Mouse (Mus musculus) CD4-positive, CD25-positive, alpha-beta regulatory T cell, adult 4 months (primary cell): ENCODE results near the gene Slc29a1. TPM values are rescaled to one million over a fixed set of nuclear protein-coding genes. Genes with fewer than 3 reads are reported as not detected.
"Not testable (repeated sequence)": the region's sequence is repeated elsewhere in the genome, so short reads cannot be mapped to it uniquely, and the experiment has no call there.

Source experiments
- ATAC-seq: one replicate; pipeline ENCODE4 v1.8.0; 2017
- polyA plus RNA-seq, 2 experiments: library from polyadenylated mRNA; unstranded; fragments of 100-300 nt; shearing (Covaris generic); gene quantifications; one replicate each; pipeline ENCODE4 v1.2.1; 2017

Gene Slc29a1
- 100 to 1,000 TPM in 1 of 2 experiments, 10 to 100 TPM in 1; 88.0 to 154 TPM for polyA plus RNA-seq

DNA sequence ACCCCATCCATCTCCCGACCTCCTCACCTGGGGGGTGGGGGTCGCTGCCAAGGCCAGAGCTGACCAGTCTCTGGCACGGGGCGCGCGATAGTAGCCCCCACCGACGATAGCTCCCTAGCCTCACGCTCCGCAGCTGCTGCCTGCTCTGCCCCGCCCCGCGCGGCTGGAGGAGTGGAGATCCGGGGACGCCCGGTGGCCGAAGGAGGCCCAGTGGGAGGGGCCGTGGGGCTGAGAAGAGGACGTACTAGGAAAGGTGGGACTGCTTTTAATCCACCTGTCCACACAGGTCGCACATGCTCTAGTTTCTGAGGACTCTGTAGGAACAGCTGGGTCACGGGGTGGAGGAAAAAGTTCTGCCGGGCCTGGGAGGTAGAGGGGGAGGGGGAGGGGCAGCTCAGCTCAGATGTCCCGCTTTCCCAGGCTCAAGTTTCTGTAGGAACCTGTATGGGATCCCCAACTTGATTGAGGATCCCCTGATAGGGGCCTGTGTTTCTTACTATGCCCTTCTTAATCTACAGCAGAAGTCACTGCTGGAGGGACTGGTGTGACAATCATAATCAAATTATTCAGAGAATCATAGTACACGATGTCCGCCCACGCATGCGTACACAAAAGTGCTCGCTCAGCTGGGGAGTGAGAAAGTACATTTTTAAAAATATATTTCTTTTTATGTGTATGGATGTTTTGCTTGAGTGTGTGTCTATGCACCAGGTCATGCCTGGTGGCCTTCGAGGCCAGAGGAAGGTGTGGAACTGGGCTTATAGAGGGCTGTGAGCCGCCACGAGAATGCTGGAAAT lies at the start of gene Slc29a1:
Gene Slc29a1, minus strand, starts transcription at position 161 of the 797 bp plus-strand sequence.
- no peak for ATAC-seq

DNA sequence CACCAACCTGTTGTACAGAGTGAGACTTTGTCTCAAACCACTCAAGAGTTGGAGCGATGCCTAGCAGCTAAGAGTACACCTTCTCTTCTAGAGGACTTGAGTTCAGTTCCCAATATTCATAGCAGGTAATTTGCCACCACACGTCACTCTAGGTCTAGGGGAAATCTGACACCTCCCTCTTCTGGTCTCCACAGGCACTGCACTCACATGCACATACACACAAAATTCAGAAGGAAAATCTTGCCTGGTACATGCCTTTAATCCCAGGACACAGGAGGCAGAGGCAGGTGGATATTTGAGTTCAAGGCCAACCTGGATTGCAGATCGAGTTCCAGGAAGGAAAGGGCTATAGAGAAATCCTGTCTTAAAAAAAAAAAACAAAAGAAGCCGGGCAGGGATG lies 44.8 kb upstream of the Slc29a1 start:
- ATAC-seq, result no peak

DNA sequence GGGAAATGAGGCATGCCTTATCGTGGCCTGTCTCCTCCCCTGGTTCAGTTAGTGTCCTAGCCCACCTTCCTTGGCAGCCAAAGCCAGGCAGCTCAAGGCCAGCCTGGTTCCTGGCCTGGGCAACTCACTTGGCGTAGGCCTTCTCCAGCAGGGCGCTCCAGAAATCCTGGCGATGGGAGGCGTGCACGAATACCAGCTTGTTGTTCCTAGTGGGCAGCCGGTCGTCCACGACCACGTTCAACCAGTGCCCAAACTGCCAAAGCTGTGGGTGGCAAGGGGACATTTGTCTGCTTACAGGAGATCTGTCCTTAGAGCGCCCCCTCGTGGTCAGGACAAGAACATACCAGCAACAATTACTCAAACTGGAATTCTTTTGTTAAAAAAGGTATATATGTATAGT lies 43.3 kb upstream of the Slc29a1 start:
- peak; percentile 47 for ATAC-seq

DNA sequence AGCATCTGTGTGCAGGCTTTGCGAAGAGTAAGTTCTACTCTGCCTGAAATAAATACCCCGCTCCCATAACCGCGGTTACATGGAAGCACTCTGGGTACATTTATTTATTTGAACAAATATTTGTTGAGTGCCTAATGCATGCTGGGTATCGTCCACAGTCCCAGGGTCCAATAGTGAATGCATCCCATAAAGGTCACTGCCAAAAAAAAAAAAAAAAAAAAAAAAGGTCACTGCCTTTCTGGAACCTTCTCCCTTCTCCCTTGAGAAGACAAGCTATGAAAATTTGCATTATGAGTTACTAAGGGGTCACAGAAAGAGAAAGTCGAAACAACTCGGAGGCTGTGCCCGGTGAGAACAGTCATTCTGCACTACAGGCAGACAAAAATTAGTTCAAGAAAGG lies 42.6 kb upstream of the Slc29a1 start:
- no peak for ATAC-seq

DNA sequence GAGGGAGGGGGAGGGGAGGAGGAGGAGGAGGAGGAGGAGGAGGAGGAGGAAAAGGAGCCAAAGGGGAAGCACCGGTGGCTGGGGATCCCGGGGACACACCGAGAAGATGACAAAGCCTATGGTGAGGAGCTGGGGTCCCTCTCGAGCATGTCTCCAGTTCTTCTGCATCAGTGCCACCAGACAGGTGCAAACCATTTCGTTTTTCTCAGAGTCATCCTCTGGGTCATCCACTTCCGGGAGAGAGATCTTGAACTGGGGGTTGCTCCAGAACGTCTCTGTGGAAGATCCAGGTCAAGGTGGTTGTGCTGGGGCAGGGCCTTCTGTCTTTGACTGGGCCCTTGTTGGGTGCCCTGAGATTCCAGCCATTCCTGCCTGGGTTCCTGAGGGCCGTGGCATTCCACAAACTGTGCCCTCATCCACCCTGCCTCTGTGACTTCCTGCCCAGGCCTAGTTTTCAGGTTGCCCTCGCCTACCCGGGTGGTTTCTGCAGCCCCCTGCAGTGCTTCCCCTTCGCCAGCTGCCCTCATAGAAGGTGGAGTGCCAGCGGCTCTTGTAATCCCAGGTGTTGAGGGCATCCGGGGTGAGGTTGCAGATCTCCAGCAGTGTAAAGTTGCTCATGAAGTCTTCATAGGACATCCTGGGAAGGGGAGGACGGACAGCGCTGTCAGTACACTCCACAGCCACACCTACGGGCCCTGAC lies 39.3 kb upstream of the Slc29a1 start:
- ATAC-seq, result no peak

DNA sequence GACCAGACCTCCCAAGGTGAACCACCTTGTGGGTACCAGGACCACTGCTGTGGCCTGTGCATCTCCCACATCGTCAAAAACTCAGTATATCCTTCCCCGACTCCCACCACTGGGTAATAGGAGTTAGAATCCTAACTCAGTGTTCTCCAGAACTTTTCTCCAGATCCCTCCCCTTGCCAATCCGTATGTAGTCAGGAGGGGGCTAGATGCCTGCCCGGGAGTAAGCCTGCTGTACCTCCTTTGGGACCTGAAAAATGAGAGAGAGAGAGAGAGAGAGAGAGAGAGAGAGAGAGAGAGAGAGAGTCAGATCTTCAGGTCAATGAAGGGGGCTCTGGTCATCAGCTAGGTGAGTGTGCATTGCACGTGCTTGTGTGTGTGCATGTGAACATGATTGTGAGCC lies 34.6 kb upstream of the Slc29a1 start:
- ATAC-seq, result no peak

DNA sequence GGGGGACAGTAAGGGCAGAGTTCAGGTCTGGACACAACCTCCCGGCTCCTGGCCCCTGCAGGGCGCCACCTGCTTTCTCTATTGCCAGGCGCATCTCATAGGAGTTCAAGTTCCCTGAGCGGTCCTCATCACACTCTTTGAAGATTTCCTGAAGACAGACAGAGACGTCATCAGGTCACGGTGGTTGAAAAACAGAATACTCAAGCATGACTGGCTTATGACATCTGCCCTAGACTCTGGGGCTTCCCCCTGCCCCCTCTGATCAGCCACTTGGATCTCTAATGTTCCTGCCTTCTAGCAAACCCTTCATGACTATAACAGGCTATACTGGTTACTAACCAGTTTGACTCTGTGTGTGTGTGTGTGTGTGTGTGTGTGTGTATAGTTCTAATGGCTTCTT lies 32.5 kb upstream of the Slc29a1 start:
- peak; percentile 76 for ATAC-seq

DNA sequence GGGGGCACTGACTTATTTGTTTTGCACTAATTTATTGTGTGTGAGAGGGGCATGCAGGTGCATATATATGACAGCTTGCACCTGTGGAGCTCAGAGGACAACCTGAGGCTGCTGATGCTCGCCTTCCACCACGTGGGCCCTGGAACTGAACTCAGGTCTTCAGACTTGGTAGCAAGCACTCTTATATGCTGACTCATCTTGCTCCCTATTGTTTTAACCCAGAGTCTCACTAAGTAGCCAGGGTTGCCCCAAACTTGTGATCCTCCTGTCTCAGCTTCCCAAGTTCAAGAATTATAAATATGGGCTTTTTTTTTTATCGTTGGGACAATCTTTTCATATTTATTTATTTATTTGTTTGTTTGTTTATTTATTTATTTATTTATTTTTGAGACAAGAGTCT lies 31.6 kb upstream of the Slc29a1 start:
- ATAC-seq, result no peak

DNA sequence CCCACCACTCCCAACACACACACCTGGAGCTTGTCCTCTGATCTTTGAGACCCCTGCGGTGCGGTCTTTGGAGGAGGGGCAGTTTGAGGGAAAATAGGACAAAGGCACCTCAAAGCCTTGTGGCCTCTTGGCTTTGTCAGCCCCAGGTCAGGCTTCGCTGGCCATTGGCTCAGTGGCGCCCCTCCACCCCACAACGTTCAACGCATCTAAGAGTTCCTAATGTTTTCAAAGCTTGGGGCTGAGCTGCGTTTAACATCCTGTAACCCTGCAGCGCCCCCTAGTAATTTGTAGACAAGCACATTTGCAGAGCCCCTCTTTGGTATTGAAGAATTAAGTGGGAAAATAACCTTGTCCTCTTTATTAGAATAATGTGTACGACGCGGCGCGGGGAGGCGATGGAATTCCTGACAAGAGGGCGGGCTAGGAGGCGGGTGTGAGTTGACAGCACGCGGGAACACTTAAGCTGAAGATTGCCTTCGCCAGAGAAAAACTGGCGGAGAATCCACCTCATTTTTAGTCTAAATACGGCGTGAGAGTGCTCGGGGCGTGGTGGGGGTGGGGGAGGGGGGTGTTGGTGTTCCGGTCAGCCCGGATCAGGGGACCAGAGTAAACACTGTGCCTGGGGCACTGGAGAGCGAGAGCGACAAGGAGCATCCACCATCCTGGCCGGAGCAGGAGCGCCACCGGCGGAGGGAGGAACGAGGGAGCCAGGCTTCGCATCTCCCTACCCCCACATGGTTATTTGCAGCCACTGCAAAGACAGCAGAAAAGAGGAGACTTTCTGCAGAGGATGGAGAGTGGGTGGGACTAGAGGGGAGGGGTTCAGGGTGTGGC lies 30.7 kb upstream of the Slc29a1 start:
- ATAC-seq, result peak; percentile 27

DNA sequence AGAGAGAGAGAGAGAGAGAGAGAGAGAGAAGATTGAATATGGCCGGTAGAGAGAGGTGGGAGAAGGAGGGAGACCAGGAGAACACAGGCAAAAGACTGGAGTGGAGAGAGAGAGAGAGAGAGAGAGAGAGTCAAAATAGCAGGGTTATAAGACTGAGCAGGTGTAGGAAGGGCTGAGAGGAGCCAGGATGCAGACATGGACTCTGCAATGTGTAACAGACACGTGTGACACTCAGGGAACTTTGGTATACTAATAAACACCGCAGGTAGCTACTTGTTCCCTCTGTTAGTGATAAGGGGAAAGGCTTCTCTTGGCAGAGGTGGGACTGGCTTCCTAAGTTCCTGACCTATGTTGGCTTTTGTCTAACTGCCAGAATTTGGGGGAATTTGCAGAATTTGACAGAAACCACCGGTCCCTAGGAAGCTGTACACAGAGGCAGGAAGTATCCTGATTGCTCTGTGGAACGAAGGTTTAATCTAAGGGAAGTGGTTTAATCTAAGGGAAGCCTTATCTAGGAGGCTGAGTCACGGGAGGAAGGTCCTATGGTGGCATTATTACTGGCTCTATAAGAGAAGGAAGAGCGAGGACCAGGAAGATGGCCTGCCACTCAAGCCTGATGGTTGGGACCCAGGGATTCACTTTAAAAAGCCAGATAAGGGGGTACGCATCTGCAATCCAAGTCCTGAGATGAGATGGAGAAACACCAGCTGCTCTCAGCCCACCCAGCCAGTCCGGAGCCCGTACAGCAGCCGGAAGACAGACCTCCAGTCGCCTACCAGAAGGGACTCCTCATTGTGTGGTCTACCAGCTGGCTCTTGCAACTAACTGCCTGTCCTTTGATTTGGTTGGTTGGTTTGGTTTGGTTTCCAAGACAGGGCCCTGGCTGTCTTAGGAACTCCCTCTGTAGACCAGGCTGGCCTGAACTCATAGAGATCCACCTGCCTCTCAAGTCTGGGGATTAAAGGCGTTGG lies 29.8 kb upstream of the Slc29a1 start:
- no peak for ATAC-seq

DNA sequence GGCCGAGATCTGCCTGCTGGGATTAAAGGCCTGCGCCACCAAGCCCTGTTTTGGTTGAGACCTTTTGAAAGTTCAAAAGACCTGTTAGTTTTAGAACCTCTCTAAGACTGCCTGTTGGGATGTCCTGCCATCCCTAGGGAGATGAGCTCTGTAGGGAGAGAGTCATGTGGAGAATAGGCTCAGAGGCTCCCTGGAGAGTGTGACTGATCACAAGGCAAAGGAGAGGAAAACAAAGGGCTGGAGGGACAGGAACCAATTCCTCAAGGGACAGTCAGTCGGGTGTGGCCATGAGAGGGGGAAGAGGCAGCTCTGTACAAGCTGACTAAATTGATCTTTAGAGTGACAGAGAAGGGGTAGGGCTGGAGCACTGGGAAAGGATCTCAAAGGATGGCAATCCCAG lies 28.8 kb upstream of the Slc29a1 start:
- no peak for ATAC-seq

DNA sequence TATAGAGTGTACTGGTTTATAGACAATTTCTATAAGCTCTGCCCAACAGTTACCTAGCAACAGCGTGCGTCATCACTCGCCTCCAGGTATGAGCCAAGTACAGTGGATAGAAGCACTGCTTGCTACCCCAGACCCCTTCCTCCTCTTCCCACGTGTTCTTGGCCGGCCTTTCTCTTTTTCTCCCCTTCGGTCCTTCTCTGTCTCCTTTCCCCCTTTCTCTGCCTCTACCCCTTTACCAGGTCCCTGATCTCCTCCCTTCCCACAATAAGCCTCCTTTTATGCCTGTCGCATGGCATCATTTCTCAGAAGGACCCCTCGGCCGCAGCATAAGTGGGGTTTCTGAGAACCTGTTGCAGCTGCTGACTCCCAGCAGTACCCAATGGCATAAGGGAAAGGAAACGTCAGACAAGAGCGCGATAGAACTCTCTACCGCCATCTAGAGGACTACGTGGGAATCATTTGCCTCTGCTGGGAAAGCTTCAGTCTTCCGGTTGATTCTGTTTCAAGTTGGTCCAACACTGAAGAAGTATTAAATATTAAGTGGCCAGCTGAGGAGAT lies 27.2 kb upstream of the Slc29a1 start:
- ATAC-seq, result peak; percentile 93

DNA sequence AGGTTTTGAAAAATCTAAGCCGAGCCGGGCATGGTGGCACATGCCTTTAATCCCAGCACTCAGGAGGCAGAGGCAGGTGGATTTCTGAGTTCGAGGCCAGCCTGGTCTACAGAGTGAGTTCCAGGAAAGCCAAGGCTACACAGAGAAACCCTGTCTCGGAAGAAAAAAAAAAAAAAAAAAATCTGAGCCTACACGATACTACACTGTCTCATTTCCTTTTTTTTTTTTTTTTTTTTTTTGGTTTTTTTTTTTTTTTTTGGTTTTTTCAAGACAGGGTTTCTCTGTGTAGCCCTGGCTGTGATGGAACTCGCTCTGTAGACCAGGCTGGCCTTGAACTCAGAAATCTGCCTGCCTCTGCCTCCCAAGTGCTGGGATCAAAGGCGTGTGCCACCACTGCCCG lies 24.0 kb upstream of the Slc29a1 start:
- not testable (repeated sequence) for ATAC-seq

DNA sequence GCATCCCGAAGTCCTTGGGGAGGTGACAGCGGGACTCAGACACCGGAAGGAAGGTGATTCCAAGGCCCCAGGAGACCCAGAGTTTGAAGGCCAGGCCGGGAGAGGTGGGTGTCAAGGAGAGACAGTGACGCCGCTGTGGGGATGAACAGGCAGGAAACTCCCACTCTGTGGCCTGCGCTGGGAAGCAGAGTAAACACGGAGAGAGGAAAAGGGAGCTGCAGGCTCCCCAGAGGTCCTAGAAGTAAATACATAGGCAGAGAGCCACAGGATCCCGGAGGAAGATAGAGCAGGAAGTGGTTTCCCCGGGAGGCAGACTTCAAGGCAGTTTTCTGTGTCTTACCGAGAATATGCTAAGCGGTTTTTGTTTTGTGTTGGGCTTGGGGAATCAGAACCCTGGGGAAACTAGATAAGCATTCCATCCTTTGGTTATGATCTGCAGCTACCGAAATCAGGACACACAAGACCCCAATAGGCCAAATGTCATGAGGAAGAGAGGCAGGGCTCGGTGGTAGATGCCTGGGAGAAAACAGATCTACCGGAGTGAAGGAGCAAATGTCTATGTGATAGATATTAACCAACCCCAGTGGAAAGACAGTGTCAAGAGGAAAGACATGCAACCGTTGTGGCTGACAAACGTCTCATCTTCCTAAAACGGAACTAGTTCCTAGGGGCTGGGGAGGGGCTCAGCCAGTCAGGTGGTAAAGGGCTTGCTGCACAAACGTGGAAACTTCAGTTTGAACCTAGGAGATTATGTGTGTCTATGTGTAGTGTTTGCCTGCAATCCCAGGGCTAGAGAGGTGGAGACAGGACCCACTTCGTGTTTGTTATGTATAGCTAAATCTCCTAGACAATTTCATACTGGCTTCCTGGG lies 20.2 kb upstream of the Slc29a1 start:
- ATAC-seq, result peak; percentile 65

DNA sequence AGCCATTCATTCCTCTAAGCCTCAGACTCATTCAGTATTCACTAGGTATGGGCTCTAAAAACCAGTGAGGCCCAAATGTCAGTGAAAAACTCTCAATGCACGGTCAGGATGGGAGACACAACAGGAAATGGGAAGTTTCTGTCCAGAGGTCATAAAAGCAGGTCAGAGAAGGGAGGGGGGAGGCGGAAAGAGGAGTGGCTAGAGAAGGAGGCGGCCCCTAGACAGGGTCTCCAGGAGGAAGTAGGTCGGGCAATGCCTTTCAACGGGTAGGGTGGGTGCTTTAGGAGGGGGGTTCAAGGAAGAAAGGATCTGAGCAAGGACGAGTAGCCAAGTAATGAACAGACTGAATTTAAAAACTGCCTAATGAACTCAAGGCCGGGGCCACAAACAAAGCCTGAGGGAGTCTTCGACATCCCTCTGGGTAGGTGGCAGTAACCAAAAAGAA lies 19.6 kb upstream of the Slc29a1 start:
- peak; percentile 30 for ATAC-seq

DNA sequence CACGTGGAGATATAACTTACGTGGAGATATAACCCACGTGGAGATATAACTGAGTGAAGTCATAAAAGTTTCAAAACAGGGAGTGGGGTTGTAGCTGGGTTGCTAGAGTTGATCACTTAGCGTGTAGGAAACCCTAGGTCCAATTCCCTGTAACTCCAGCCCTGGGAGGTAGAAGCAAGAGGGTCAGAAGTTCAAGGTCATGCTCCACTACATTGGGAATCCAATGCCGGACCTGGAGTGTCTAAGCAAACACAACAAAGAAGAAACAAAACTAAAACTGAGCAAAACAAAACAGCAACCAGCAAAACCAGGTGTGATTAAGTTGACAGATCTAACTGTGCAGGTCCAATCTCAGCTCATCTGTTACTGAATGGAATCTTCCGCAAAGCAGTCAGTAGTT lies 18.2 kb upstream of the Slc29a1 start:
- no peak for ATAC-seq

DNA sequence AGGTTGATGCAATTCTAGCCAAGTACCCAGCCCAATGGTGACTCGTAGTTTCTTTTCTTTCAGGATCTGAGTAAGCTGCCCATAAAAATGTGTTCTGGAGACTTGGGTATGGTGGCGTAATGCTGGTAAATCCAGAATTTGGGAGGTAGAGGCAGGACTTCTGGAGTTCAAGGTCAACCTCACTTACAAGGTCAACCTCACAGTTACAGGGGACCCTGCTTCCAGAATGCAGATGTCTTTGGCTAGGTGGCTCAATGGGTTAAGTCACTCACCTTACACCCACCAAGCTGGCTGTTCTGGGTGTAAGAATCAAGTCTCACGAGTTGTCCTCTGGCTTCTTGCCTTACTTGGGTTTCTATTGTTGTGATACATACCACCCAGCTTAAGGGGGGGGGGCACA lies 17.3 kb upstream of the Slc29a1 start:
- ATAC-seq, result no peak

DNA sequence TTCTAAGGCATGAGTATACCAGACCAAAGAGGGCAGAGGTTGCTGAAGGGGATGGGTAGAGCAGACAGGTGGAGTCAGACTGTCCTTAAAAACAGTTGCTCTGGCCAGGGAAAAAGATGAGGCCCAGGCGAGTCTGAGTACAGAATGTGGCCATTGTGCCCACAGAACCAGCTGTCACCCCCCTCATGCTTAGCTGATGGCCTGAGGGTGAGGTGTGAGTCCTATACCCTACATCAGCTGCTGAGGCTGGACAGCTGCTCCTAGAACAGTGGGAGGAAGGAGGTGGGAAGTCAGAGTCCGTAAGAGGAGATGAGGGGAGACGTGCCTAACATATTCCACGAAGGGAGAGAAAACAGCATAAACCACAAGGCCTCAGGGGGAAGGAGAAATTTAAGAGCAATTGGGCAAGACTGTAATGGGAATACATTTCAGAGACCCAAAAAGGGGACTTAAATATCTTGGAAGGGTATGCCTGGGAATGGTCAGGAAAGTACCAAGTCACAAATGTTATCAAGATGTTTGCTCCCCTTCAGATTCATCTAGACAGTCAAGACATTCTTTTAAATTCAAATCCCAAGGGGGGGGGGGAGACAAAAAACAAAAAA lies 16.7 kb upstream of the Slc29a1 start:
- ATAC-seq, result no peak

DNA sequence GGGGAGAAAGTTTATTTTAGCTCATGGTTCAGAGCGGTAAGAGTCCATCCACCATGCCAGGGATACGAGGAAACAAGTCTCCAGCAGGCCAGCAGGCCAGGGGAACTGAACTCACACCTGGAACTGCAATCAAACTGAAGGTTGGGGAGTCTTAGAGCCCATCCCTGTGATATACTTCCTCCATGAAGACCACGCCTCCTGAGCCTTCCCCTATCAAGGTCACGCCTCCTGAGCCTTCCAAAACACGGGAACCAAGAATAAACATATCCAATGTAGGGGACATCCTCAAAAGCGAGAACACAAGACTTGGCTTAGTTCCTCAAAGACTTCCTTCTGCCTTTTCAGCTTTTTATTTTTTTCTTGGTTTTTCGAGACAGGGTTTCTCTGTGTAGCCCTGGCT lies 13.5 kb upstream of the Slc29a1 start:
- no peak for ATAC-seq

DNA sequence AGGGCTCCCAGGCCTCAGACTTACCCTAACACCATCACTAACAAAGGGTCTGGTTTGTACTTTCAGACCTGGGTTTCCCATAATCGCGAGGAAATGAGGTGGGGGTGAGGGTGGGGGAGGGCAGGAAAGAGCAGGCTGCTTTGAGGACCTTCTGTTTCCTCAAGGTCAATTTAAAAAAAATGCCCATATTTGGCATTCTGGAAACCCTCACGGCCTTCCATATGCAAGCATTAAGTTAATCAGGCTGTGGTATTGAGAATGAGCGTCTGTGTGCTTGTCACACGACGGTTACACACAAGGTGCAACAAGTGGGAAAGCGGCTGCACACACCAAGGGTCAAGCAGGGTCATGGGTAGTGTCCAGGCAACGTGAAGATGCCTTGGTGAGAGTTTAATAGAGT lies 12.6 kb upstream of the Slc29a1 start:
- no peak for ATAC-seq
